Mouse (Mus musculus) brain, embryonic 14.5 days (tissue): ENCODE data around the gene Ptpn21. TPM values are rescaled to one million over a fixed set of nuclear protein-coding genes. Genes with fewer than 3 reads are reported as not detected.

ENCODE experiments used
- DNase-seq: peaks from one replicate; pipeline ENCODE4 v3.0.0-alpha.2; 2011; ENCODE audit warnings: low read depth
- CTCF ChIP-seq: fragments of 200-500 bp; IDR thresholded peaks from 2 replicates; pipeline ENCODE4 v1.5.1; 2012; ENCODE audit warnings: inconsistent platforms, mild to moderate bottlenecking, moderate library complexity, borderline replicate concordance; ENCODE audit not compliant: insufficient read depth, insufficient read length; ENCODE audit errors: extremely low read depth
- POLR2A ChIP-seq: fragments of 200-500 bp; IDR thresholded peaks from 2 replicates; pipeline ENCODE4 v1.6.1; 2012; ENCODE audit warnings: mild to moderate bottlenecking, inconsistent platforms, borderline replicate concordance; ENCODE audit not compliant: poor library complexity, insufficient read depth, insufficient read length, severe bottlenecking; ENCODE audit errors: extremely low read depth
- polyA plus RNA-seq: library from polyadenylated mRNA; depleted of rRNA; stranded (reverse); fragments of >200 nt; gene quantifications from 2 replicates; pipeline ENCODE4 v1.2.3, GENCODE M21; 2012

Gene Ptpn21
- polyA plus RNA-seq, 1 experiment: 7.1 TPM

GRCm38 (mm10) chr12:98737801-98738350 lies 671 bp upstream of the Ptpn21 start:
- peak; percentile 40 for DNase-seq
- TF ChIP-seq POLR2A (no peak), CTCF (no peak)

GRCm38 (mm10) chr12:98734880-98735801 lies 2.1 kb downstream of the Ptpn21 start:
- no peak for DNase-seq

GRCm38 (mm10) chr12:98734246-98734879 lies 2.8 kb downstream of the Ptpn21 start:
- peak; percentile 46; the same call in 1 of the 2 replicates for TF ChIP-seq POLR2A
- no peak for TF ChIP-seq CTCF
- peak; percentile 96 for DNase-seq

More at GRCm38 (mm10) chr12:98734880-98735801, 2.1 kb downstream of the Ptpn21 start:
- TF ChIP-seq POLR2A (no peak), CTCF (no peak)

GRCm38 (mm10) chr12:98733776-98734175 lies 3.4 kb downstream of the Ptpn21 start:
- DNase-seq: no peak
- no peak for TF ChIP-seq CTCF
- TF ChIP-seq POLR2A: no peak

GRCm38 (mm10) chr12:98733165-98733564 lies 4.0 kb downstream of the Ptpn21 start:
- DNase-seq: no peak
- TF ChIP-seq POLR2A: no peak
- TF ChIP-seq CTCF: no peak

GRCm38 (mm10) chr12:98730682-98731081 lies 6.5 kb downstream of the Ptpn21 start:
- no peak for DNase-seq
- TF ChIP-seq CTCF (no peak), POLR2A (no peak)

GRCm38 (mm10) chr12:98727186-98727585 lies 10.0 kb downstream of the Ptpn21 start:
- TF ChIP-seq POLR2A (no peak), CTCF (no peak)
- no peak for DNase-seq

GRCm38 (mm10) chr12:98726078-98726477 lies 11.1 kb downstream of the Ptpn21 start:
- TF ChIP-seq POLR2A (no peak), CTCF (no peak)
- no peak for DNase-seq

GRCm38 (mm10) chr12:98724976-98725375 lies 12.2 kb downstream of the Ptpn21 start:
- TF ChIP-seq POLR2A (no peak), CTCF (no peak)
- no peak for DNase-seq

- no peak for DNase-seq
- TF ChIP-seq CTCF: no peak
- no peak for TF ChIP-seq POLR2A
Measured at GRCm38 (mm10) chr12:98724224-98724623, 13.0 kb downstream of the Ptpn21 start.

- TF ChIP-seq POLR2A (no peak), CTCF (no peak)
- DNase-seq: peak; percentile 70
Measured at GRCm38 (mm10) chr12:98721030-98721429, 16.2 kb downstream of the Ptpn21 start.
